In the genomic region with DNA sequence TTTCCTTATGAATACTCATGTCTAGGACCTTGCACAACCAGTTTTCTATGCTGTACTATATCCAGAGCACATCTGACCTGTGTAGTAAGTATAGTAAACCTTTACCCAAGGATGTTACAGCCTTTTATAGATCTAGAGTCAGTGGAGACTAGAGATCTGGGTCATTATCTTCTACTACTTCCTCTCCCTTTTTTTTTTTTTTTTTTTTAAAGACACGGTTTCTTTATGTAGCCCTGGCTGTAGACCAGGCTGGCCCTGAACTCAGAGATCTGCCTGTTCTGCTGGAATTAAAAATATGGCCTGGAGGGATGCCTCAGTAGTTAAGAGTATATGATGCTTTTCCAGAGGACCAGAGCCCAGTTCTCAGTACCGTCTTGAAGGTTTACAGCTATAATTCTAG, we compare ENCODE assay signal across 33 mouse cellular contexts.
"Had no signal": no experiment of that assay in that cellular context is flagged by ENCODE, and none has a peak within 500 bp of the region (broad histone marks: within the 10 kb centered on the region; RNA-seq: fewer than 3 reads in every experiment).

No protein-coding gene starts in this region.

- H3K4me2 ChIP-seq: heart, embryonic 11.5 days; heart, embryonic 12.5 days; heart, embryonic 13.5 days; heart, embryonic 15.5 days; hindbrain, embryonic 12.5 days; hindbrain, embryonic 13.5 days; hindbrain, embryonic 14.5 days; hindbrain, embryonic 15.5 days; kidney, embryonic 15.5 days had no signal

- DNase-seq: heart, postnatal 10 days; heart, postnatal 14 days; heart, postnatal 36 days; heart, postnatal 4 days; kidney, adult 11 months; kidney, adult 18-20 months; kidney, adult 2 months; kidney, adult 8-10 months; kidney, adult 9 months; kidney, postnatal 10 days; kidney, postnatal 14 days; kidney, postnatal 25 days; kidney, postnatal 36 days; kidney, postnatal 4 days; layer of hippocampus, adult 9-11 months; layer of hippocampus, postnatal 36 days had no signal

- H3K36me3 ChIP-seq: heart, embryonic 10.5 days; heart, embryonic 12.5 days; heart, embryonic 13.5 days; heart, embryonic 15.5 days; hindbrain, embryonic 10.5 days; hindbrain, embryonic 12.5 days; hindbrain, embryonic 13.5 days; hindbrain, embryonic 15.5 days; kidney, embryonic 15.5 days had no signal

- H3K27ac ChIP-seq: heart, embryonic 10.5 days; heart, embryonic 13.5 days; heart, embryonic 15.5 days; hindbrain, embryonic 10.5 days; hindbrain, embryonic 12.5 days; hindbrain, embryonic 13.5 days; hindbrain, embryonic 14.5 days; hindbrain, embryonic 15.5 days; hindbrain, postnatal 0 days; kidney, embryonic 15.5 days; kidney, postnatal 0 days; layer of hippocampus, adult 2 months; left cerebral cortex, adult 2 months had no signal

- H3K9ac ChIP-seq: heart, embryonic 12.5 days; heart, embryonic 13.5 days; heart, embryonic 15.5 days; hindbrain, embryonic 12.5 days; hindbrain, embryonic 13.5 days; hindbrain, embryonic 14.5 days; hindbrain, embryonic 15.5 days; kidney, embryonic 15.5 days had no signal

- ATAC-seq: hindbrain, embryonic 16.5 days; hindbrain, postnatal 0 days; inflammation-experienced regulatory T-cells, adult 6 months had no signal

- H3K27me3 ChIP-seq: heart, embryonic 12.5 days; heart, embryonic 13.5 days; heart, embryonic 15.5 days; hindbrain, embryonic 12.5 days; hindbrain, embryonic 13.5 days; hindbrain, embryonic 15.5 days; kidney, embryonic 15.5 days had no signal

- H3K9me3 ChIP-seq: heart, embryonic 10.5 days; heart, embryonic 12.5 days; heart, embryonic 13.5 days; heart, embryonic 15.5 days; hindbrain, embryonic 10.5 days; hindbrain, embryonic 12.5 days; hindbrain, embryonic 13.5 days; hindbrain, embryonic 15.5 days; kidney, embryonic 15.5 days had no signal

- H3K4me1 ChIP-seq: heart, embryonic 10.5 days; heart, embryonic 12.5 days; heart, embryonic 13.5 days; heart, embryonic 15.5 days; hindbrain, embryonic 10.5 days; hindbrain, embryonic 12.5 days; hindbrain, embryonic 13.5 days; hindbrain, embryonic 15.5 days; kidney, embryonic 15.5 days had no signal

- H3K4me3 ChIP-seq: heart, embryonic 10.5 days; heart, embryonic 12.5 days; heart, embryonic 13.5 days; heart, embryonic 15.5 days; hindbrain, embryonic 10.5 days; hindbrain, embryonic 12.5 days; hindbrain, embryonic 13.5 days; hindbrain, embryonic 15.5 days; kidney, embryonic 15.5 days; layer of hippocampus, adult 2 months; left cerebral cortex, adult 2 months had no signal
